Mouse (Mus musculus): ENCODE results near the gene Tnnt3. TPM values are rescaled to one million over a fixed set of nuclear protein-coding genes. Genes with fewer than 3 reads are reported as not detected.

Tnnt3 gene
- polyA plus RNA-seq, 1 experiment, result 1.1 TPM

- DNase-seq (ENCODE audit: low read depth, low spot score), result no peak
- WGBS, result 43% methylated on average over 1 of the region's 1 CpGs
Measured at GRCm38 (mm10) chr7:142500032-142500431, 1.4 kb downstream of the Tnnt3 start.

GRCm38 (mm10) chr7:142503206-142503605 is 4.6 kb downstream of the Tnnt3 start:
- 77% methylated on average over 4 of the region's 4 CpGs for WGBS
- no peak for DNase-seq (ENCODE audit: low read depth, low spot score)

DNA sequence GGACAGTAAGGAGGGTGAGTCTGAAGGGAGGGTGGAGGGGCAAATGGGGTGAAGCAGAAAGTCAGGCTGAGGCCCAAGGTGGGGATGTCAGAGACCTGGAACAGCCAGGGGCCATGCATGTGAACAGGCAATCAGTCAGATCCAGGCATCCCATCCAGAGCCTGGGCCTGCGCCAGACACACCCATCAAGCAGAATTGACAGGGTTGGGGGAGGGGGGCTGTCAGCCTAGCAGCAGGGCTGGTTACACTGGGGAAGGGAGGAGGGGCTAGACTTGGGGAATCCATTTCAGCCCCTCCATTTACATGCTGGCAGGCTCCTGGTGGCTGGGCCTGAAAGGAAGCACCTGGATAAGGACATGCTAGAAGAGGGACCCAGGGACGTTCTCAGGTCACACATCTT is 7.3 kb downstream of the Tnnt3 start:
- 54% methylated on average over 2 of the region's 2 CpGs for WGBS
- DNase-seq (ENCODE audit: low read depth, low spot score), result no peak

DNA sequence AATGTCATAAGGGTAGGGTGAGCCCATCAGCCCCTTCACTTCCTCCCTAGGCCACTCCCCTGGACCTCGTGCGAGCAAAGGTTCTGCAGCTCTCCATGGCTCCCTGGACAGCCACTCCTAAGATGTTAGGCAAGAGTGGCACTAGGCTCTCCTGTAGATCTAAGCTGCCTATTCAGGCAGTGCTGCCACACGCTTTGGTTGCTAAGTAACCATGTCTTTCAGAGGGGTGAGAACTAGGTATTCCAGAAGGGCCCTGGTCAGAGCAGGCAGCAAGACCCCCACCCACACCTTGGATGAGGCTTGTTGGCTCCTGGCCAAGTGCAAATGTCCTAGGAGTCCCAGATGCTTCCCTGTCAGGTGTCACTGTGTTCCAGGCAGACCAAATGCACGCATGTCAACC is 7.9 kb downstream of the Tnnt3 start:
- WGBS, result 38% methylated on average over 4 of the region's 4 CpGs
- no peak for DNase-seq (ENCODE audit: low read depth, low spot score)

GRCm38 (mm10) chr7:142507453-142507852 is 8.8 kb downstream of the Tnnt3 start:
- no peak for DNase-seq (ENCODE audit: low read depth, low spot score)
- WGBS, result 93% methylated on average over 9 of the region's 9 CpGs

GRCm38 (mm10) chr7:142509518-142509917 is 10.9 kb downstream of the Tnnt3 start:
- 22% methylated on average over 14 of the region's 14 CpGs for WGBS
- no peak for DNase-seq (ENCODE audit: low read depth, low spot score)

GRCm38 (mm10) chr7:142510021-142510777 is 11.6 kb downstream of the Tnnt3 start:
- DNase-seq (ENCODE audit: low read depth, low spot score), result no peak
- 36% methylated on average over 12 of the region's 12 CpGs for WGBS

DNA sequence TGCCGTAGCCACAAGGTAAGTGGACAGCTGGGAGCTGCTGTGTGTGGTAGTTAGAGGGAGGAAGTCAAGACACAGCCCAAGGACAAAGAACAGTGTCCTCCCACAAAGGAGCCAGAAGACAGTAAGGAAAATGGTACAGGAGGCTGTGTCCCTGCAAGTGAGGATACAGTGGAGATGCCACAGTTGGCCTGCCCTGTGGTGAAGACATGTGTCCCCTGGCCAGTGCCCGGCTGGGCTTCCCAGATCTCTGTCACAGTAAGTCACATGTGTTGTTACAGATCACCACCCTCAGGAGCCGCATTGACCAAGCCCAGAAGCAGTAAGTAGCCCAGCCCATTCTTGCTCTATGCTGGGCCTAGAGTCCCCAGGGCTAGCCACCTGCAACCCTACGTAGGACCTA is 15.4 kb downstream of the Tnnt3 start:
- WGBS, result 79% methylated on average over 4 of the region's 4 CpGs
- DNase-seq (ENCODE audit: low read depth, low spot score), result no peak

DNA sequence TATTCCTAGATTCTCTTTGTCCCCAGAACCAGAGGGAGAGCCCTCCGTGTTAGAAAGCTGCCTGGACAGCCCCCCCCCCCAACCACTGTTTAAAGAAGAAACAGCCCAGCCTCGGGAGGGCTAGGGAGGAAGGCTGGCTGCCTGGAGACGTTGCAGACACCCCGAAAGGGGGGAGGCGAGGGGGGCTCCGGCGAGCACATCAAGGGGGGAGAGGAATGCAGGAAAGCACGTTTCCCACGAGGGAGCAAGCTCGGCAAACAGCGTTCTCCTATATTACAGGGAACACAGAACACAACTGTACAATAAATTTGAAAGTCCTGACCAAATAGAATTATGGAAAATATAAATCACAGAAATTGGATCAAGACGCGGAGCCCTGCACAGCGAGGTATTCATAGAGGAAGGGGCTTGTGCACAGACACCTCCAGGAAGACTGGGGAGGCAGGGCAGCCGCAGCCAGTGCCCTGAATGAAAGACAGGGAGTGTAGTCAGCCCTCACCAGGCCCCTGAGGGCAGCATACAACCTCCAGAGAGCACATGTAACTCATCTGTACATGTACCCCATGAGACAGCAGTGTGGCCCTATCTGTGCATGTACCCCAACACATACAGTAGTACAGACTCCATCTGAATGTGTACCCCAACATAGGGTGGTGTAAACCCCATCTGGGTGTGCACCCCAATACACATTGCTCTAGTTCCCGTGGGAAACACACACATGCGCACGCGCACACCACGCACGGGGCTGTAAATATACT is 17.8 kb downstream of the Tnnt3 start:
- WGBS, result 42% methylated on average over 21 of the region's 21 CpGs
- DNase-seq (ENCODE audit: low read depth, low spot score), result no peak

GRCm38 (mm10) chr7:142517531-142517930 is 18.9 kb downstream of the Tnnt3 start:
- 76% methylated on average over 3 of the region's 3 CpGs for WGBS
- DNase-seq (ENCODE audit: low read depth, low spot score), result no peak

DNA sequence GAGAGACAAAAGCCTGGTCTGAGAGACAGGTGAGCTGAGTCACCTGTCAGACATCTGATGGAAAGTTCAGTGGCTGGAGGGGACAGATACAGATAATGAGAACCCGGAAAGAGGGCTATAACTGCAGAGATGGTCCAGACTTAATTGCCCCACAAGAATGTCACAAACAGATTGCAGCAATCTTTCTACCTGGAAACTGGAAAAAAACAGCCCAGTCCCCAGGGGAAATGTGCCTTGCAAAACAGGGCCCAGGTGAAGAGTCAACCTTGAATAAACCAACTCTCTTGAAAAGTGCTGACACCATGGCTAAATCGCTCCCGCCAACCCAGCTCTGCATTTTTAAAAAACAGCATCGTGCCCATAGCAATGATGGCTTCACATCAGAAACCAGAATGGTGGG is 21.7 kb downstream of the Tnnt3 start:
- no peak for DNase-seq (ENCODE audit: low read depth, low spot score)
- WGBS, result 72% methylated on average over 4 of the region's 4 CpGs

GRCm38 (mm10) chr7:142522352-142522751 is 23.7 kb downstream of the Tnnt3 start:
- 29% methylated on average over 4 of the region's 4 CpGs for WGBS
- DNase-seq (ENCODE audit: low read depth, low spot score), result no peak

DNA sequence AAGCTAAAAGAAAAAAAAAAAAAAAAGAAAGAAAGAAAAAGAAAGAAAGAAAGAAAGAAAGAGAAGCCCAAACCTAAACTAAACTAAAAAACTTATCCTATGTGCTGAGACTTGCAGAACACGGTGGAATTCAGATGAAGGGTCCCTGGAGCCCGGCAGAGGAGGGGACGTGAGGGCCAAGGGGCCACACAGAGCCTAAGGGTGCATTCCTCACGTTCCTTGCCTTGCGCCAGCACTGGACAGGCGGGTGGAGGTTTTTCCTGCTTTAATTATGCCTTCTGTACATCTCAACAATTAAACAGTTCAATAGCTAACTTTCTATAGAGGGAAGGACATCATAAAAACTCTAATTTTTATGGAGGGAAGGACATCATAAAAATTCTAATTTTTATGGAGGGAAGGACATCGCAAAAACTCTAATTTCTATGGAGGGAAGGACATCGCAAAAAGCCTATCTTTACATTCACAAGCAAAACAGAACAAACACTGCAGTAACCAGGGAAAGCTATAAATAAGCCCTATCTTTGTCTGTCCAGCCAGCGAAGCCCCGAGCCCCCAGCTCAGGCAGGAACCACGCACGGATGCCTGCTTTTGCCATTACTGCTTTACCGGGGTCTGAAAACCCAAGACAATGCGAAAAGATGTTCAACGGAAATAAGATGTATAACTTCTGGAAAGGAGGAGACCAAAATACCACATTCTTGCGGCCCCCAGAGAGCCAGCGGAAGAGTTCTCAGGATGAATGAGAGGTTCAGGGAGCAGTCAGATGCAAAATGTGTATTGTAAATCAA is 24.8 kb downstream of the Tnnt3 start:
- DNase-seq (ENCODE audit: low read depth, low spot score), result no peak
- WGBS, result 52% methylated on average over 17 of the region's 17 CpGs

DNA sequence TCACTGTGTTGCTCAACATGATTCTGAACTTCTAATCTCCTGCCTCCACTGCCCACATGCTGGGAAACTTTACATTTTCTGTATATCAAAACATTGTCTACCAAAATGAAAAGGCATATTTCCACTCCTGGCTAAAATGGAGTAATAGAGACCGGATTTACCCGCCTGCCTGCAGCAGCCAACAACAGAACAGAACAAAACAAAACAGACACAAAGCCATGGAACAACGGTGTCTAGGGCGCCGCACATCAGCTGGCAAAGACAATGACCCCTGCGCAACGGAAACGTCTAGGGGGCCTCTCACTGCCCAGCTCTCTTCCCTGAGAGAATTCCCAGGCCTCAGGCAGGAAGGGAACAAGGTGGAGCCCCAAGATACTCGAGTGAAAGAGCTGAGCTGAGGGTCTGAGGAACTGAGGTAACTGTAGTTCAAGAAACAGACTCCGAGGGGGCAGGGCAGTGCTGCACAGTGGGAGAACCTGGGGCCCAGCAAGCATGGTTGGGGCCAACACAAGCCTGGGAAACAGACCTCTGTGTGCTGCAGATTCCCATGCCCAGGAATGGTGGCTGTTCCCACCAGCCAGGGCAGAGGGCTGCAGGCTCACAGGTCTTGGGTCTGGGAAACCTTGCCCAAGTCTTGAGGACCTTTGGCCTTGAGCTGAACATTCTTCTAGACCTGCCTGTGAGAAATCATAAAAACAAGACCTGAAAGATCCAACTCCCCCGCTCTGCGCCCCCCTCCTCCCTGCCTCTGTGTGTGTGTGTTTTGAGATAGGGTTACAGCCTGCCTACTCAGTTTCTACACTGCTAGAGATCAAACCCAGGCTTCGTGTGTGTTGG is 26.9 kb downstream of the Tnnt3 start:
- 62% methylated on average over 13 of the region's 13 CpGs for WGBS
- DNase-seq (ENCODE audit: low read depth, low spot score), result no peak

- WGBS, result 40% methylated on average over 10 of the region's 10 CpGs
- no peak for DNase-seq (ENCODE audit: low read depth, low spot score)
Measured at GRCm38 (mm10) chr7:142529350-142529749, 30.7 kb downstream of the Tnnt3 start.

DNA sequence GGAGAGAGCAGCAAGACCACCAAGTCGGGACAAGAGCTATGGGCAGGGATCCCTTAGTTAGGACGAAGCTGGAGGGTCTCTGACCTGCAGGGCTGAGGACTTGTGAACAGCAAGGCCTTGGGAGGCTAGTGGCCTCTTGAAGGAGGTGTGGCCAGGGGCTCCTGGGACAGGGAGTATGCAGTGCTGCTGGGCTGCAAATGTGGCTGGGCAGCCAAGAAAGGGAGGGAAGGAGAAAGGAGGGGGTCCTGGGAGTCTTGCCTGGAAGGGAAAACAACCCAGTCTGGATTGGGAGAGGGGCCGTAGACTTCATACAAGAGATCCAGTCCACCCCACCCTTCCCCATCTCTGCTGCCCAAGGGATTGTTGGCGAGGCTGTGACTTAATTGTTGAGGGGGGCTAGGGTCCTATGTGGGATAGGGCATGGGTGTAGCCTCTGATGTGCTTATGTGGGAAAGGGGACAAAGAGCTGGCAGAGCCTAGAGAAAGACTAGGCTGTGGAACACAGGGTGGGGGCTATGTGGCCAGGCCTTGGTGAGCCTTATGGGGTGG is 33.4 kb downstream of the Tnnt3 start:
- DNase-seq (ENCODE audit: low read depth, low spot score), result no peak
- WGBS, result 87% methylated on average over 4 of the region's 4 CpGs

GRCm38 (mm10) chr7:142532671-142533058 is 34.0 kb downstream of the Tnnt3 start, which contains the start of gene Mrpl23:
Mrpl23 (plus strand) TSS chr7:142532686.
- DNase-seq (ENCODE audit: low read depth, low spot score), result no peak
- WGBS, result 2% methylated on average over 17 of the region's 17 CpGs

DNA sequence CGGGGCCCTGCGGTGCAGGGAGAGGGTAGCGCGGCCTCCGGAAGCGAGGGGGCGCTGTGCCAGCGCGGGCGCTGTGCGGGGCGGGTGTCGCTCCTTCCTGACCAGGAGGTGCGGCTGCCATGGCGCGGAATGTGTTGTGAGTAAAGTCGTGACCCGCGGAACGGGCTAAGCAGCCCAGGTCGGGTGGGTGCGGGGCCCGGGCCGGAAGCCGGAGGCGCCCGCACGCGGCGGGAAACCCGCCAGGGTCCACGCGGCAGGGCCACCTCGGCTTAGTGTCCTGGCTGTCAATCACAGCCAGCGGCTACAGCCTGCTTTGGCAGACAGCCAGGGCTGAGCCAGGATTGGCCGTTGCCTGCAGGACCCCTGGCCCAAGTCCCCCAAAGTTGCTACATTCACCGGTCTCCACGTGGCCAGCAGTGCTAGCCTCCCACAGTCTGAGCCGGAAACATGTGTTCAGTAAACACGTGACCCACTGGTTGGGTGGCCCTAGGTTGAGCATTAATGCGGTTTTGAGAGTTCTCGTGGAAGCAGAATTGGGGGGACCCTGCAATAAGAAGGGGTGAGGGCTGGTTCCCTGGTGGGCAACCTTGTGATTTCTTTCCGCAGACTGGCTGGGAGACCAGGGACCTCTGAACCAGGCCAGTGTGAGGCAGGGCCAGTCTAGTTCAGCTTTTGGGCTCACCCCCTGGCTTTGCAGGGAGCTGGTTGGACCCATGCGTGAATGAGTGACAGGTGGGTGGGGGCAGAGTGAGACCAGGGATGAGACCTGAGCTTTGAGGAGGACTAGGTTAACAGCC is 34.6 kb downstream of the Tnnt3 start:
- peak; percentile 25 for DNase-seq (ENCODE audit: low read depth, low spot score)
- under 1% methylated on average over 44 of the region's 44 CpGs for WGBS

Measured in large intestine, adult 2 months (tissue).